Mouse (Mus musculus): ENCODE data around the gene Tnfrsf1a. TPM values are rescaled to one million over a fixed set of nuclear protein-coding genes. Genes with fewer than 3 reads are reported as not detected.

The Tnfrsf1a gene
- polyA plus RNA-seq, 1 experiment from 2014 or later, result 75.3 TPM

DNA sequence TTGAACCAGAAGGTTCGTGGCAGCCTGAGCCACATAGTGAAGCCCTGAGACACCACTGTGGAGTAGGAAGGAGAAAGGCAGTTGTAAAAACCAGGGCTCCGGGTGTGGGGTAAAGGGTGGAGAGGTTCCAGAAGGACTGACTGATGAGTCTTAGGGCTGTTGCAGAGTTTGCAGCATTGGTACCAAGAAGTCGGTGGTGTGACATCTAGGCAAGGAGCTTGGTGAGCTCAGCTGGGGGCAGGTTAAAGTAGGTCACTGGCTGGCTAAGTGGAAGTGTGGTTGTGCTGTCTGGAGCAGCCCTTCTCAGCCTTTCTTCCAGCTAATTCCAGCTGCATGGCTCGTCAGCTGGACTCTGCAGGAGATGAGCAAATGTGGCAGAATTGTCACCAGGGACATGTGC, 3.6 kb downstream of the Tnfrsf1a start:
- Histone ChIP-seq H3K4me3 (ENCODE audit: low read depth, low read length) (no peak overlapping the region), H3K27me3 (ENCODE audit: control insufficient read depth, insufficient read depth, low read length) (no peaks in the 10 kb centered on the region), H3K36me3 (ENCODE audit: control insufficient read depth, insufficient read depth, low read length) (peaks cover 9% of the 10 kb centered on the region), H3K4me2 (replicated peaks; ENCODE audit: low read depth) (no peak overlapping the region), H3K27ac (replicated peaks) (0 out of 2 replicates have a peak overlapping the region, but pooled peaks have one; percentile 5), H3K9me3 (ENCODE audit: control insufficient read depth, low read length) (no peaks in the 10 kb centered on the region), H3K9ac (ENCODE audit: low read length) (no peak overlapping the region), H3K4me1 (replicated peaks; ENCODE audit: control insufficient read depth, insufficient read depth) (peaks cover 32% of the 10 kb centered on the region)
- no peak for ATAC-seq (ENCODE audit: low FRiP score, low TSS enrichment)
- DNase-seq (ENCODE audit: low spot score), result no peak
- TF ChIP-seq CTCF (IDR thresholded peaks at IDR 0.05; ENCODE audit: low read depth) (no peak), EP300 (optimal IDR thresholded peaks at IDR 0.05) (no peak)
- WGBS, result 53% methylated on average over 4 of the region's 4 CpGs

DNA sequence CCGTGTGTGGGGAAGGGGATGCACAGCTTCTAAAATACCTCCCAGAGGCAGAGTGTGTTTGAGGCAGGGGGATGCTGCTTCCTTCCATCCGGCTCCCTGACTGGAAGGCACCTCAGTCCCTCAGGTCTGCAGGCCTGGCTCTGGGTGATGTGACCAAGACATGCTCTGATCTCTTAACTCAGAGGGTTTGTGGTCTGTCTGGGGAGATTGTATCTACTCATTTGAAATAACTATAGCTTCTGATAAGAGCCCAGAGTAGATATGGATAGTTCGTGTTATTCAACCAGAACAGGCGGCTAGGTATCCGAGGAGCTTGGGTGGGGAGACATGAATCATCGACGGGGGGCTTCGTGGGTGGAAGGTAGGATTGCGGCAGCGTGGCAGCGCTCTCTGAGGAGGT, 4.1 kb downstream of the Tnfrsf1a start:
- H3K27me3 ChIP-seq (ENCODE audit: control insufficient read depth, insufficient read depth, low read length), result no peaks in the 10 kb centered on the region
- no peak for TF ChIP-seq EP300 (optimal IDR thresholded peaks at IDR 0.05)
- ATAC-seq (ENCODE audit: low FRiP score, low TSS enrichment) (no peak), DNase-seq (ENCODE audit: low spot score) (no peak)
- peaks cover 13% of the 10 kb centered on the region for H3K36me3 ChIP-seq (ENCODE audit: control insufficient read depth, insufficient read depth, low read length)
- H3K9me3 ChIP-seq (ENCODE audit: control insufficient read depth, low read length), result no peaks in the 10 kb centered on the region
- no peak overlapping the region for H3K9ac ChIP-seq (ENCODE audit: low read length)
- WGBS, result 70% methylated on average over 11 of the region's 11 CpGs
- peak overlapping the region; percentile 87; the same call in 1 of the 2 replicates for H3K27ac ChIP-seq (replicated peaks)
- H3K4me2 ChIP-seq (replicated peaks; ENCODE audit: low read depth), result no peak overlapping the region
- no peak overlapping the region for H3K4me3 ChIP-seq (ENCODE audit: low read depth, low read length)
- peaks cover 32% of the 10 kb centered on the region for H3K4me1 ChIP-seq (replicated peaks; ENCODE audit: control insufficient read depth, insufficient read depth)

DNA sequence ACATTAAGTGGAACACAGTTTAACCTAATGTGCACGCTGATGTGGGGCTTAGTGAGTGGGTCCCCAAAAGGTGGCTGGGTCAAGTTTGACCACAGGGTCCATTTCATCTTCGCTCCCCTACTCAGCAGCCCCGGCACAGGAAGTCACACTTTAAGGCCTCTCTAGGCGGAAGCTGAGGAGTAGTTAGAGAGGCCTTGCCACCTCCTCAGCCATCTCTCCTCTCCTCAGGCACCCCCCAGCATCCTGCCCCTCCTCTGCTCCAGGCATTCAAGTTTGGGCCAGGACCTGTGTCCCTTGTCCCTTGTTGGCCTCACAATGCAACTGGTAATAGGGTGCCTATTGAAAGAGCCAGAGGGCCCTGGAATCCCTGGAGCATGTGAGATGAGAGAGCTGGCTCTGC, 4.5 kb downstream of the Tnfrsf1a start:
- H3K4me1 ChIP-seq (replicated peaks; ENCODE audit: control insufficient read depth, insufficient read depth), result peaks cover 30% of the 10 kb centered on the region
- peak overlapping the region; percentile 27; the same call in 1 of the 2 replicates for H3K9ac ChIP-seq (ENCODE audit: low read length)
- H3K4me2 ChIP-seq (replicated peaks; ENCODE audit: low read depth), result no peak overlapping the region
- 79% methylated on average over 4 of the region's 4 CpGs for WGBS
- DNase-seq (ENCODE audit: low spot score), result no peak
- TF ChIP-seq CTCF (IDR thresholded peaks at IDR 0.05; ENCODE audit: low read depth), result no peak
- no peak overlapping the region for H3K4me3 ChIP-seq (ENCODE audit: low read depth, low read length)
- H3K27me3 ChIP-seq (ENCODE audit: control insufficient read depth, insufficient read depth, low read length), result no peaks in the 10 kb centered on the region
- no peak for ATAC-seq (ENCODE audit: low FRiP score, low TSS enrichment)
- peaks cover 17% of the 10 kb centered on the region for H3K36me3 ChIP-seq (ENCODE audit: control insufficient read depth, insufficient read depth, low read length)
- H3K27ac ChIP-seq (replicated peaks), result peak overlapping the region; percentile 87
- no peaks in the 10 kb centered on the region for H3K9me3 ChIP-seq (ENCODE audit: control insufficient read depth, low read length)

DNA sequence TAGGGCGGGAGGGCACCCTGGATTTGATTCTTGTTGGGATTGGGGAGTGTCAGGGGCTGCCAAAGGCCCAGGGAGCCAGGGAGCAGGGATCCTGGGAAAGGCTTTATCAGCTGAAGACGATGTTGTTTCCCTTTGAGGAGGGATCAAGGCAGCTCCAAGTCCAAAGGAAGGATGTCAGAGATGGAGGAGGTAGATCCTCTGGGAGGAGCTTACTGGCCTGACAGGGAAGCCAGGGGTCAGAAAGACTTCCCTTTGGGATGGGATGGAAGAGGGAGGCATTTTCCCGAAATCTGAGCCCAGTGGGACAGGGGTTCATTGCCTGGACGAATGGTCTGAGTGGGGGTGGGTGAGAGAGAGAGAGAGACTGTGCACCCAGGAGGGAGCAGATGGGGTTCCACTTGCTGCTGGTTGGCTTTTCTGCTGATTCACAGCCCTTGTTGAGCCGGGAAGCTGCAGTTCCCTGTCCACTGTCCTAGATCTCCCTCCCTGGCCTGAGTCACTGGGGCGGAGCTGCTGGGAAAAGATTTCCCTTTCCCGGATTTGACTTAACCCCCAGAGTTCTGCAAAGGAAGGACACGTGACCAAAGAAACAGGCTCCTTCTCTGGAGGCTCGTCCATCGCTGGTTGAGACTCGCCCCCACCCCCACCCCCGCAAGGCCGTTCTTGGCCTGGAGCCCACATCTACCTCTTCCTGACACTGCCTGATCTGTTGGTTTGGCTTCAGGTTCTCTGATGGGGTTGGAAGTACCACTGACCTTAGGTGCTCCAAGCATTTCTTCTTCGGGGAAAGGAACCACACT, 5.4 kb downstream of the Tnfrsf1a start:
- Histone ChIP-seq H3K9me3 (ENCODE audit: control insufficient read depth, low read length) (no peaks in the 10 kb centered on the region), H3K4me3 (ENCODE audit: low read depth, low read length) (peak overlapping the region; percentile 24), H3K4me2 (replicated peaks; ENCODE audit: low read depth) (peak overlapping the region; percentile 48), H3K27me3 (ENCODE audit: control insufficient read depth, insufficient read depth, low read length) (no peaks in the 10 kb centered on the region), H3K4me1 (replicated peaks; ENCODE audit: control insufficient read depth, insufficient read depth) (peaks cover 27% of the 10 kb centered on the region), H3K36me3 (ENCODE audit: control insufficient read depth, insufficient read depth, low read length) (peaks cover 25% of the 10 kb centered on the region), H3K9ac (ENCODE audit: low read length) (peak overlapping the region; percentile 45), H3K27ac (replicated peaks) (peak overlapping the region; percentile 87)
- TF ChIP-seq EP300 (optimal IDR thresholded peaks at IDR 0.05), result no peak
- peak; percentile 6; the same call in 1 of the 2 replicates for TF ChIP-seq CTCF (IDR thresholded peaks at IDR 0.05; ENCODE audit: low read depth)
- ATAC-seq (ENCODE audit: low FRiP score, low TSS enrichment), result peak; percentile 63
- WGBS, result 10% methylated on average over 14 of the region's 14 CpGs
- peak; percentile 72 for DNase-seq (ENCODE audit: low spot score)

DNA sequence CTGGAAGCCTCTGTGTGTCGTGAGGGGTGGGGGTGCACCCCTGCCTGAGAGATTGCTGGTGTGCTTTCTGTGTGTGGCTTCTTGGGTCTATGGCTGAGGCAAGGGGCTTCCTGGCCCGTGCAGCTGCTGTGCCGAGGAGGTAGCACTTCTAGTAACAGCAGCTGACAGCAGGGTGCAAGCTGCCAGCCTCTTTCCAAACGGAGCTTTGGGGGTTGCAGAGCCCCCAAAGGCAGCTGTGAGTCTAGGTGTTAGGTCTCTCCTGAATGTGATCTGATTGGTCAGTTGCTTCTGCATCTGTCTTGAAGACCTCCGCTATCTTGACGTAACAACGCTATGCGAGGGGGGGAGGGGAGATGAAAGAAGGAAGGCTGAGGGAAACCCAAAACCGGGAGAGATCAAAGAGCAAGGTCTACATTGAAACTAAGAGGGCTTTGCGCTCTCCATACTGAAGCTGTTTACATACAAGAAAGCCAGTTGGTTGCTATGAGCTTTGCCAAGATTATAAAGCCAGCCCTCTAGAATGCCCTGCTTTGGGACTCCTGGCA, 6.1 kb downstream of the Tnfrsf1a start:
- peaks cover 27% of the 10 kb centered on the region for H3K4me1 ChIP-seq (replicated peaks; ENCODE audit: control insufficient read depth, insufficient read depth)
- H3K27ac ChIP-seq (replicated peaks), result peak overlapping the region; percentile 87
- no peak for ATAC-seq (ENCODE audit: low FRiP score, low TSS enrichment)
- peak overlapping the region; percentile 48 for H3K4me2 ChIP-seq (replicated peaks; ENCODE audit: low read depth)
- DNase-seq (ENCODE audit: low spot score), result no peak
- H3K27me3 ChIP-seq (ENCODE audit: control insufficient read depth, insufficient read depth, low read length), result no peaks in the 10 kb centered on the region
- peak overlapping the region; percentile 24 for H3K4me3 ChIP-seq (ENCODE audit: low read depth, low read length)
- H3K9me3 ChIP-seq (ENCODE audit: control insufficient read depth, low read length), result no peaks in the 10 kb centered on the region
- H3K9ac ChIP-seq (ENCODE audit: low read length), result peak overlapping the region; percentile 45
- 9% methylated on average over 10 of the region's 10 CpGs for WGBS
- TF ChIP-seq CTCF (IDR thresholded peaks at IDR 0.05; ENCODE audit: low read depth) (no peak), EP300 (optimal IDR thresholded peaks at IDR 0.05) (no peak)
- peaks cover 27% of the 10 kb centered on the region for H3K36me3 ChIP-seq (ENCODE audit: control insufficient read depth, insufficient read depth, low read length)

DNA sequence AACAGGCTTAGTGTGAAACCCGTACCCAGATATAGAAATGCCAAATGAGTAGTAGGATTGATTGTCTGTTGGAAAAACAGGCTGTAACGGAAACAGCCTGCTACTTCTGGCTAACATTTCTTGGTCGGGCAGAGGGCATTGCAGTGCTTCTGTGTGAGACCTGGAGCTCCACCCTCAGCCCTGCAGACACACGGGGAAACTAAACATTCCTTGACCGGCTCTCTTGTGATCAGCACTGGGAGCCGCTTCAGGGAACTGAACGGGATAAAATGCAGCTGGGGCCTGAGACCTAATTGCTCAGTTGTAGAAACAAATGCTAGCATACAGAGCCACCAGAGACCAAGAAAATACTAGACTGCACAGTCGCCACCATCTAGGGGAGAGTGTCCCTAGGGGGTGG, 7.1 kb downstream of the Tnfrsf1a start:
- Histone ChIP-seq H3K36me3 (ENCODE audit: control insufficient read depth, insufficient read depth, low read length) (peaks cover 33% of the 10 kb centered on the region), H3K4me2 (replicated peaks; ENCODE audit: low read depth) (no peak overlapping the region; the same call in 1 of the 2 replicates), H3K9me3 (ENCODE audit: control insufficient read depth, low read length) (no peaks in the 10 kb centered on the region), H3K4me1 (replicated peaks; ENCODE audit: control insufficient read depth, insufficient read depth) (peaks cover 26% of the 10 kb centered on the region), H3K27me3 (ENCODE audit: control insufficient read depth, insufficient read depth, low read length) (no peaks in the 10 kb centered on the region), H3K9ac (ENCODE audit: low read length) (0 out of 2 replicates have a peak overlapping the region, but pooled peaks have one; percentile 8), H3K4me3 (ENCODE audit: low read depth, low read length) (no peak overlapping the region), H3K27ac (replicated peaks) (no peak overlapping the region)
- TF ChIP-seq EP300 (optimal IDR thresholded peaks at IDR 0.05) (no peak), CTCF (IDR thresholded peaks at IDR 0.05; ENCODE audit: low read depth) (0 out of 2 replicates have a peak, but pooled peaks have one; percentile 5)
- DNase-seq (ENCODE audit: low spot score), result peak; percentile 46
- 19% methylated on average over 8 of the region's 8 CpGs for WGBS
- no peak for ATAC-seq (ENCODE audit: low FRiP score, low TSS enrichment)

Data from stomach, postnatal 0 days (tissue).